Mouse (Mus musculus): ENCODE measurements around the gene Thbd.

Gene Thbd

GRCm38 (mm10) chr2:148421706-148422105 lies 13.7 kb upstream of the Thbd start:
- no peak for DNase-seq (ENCODE audit: low read depth, low spot score)

- DNase-seq (ENCODE audit: low read depth, low spot score): no peak
Observed at GRCm38 (mm10) chr2:148421112-148421511, 13.1 kb upstream of the Thbd start.

GRCm38 (mm10) chr2:148419776-148420175 lies 11.8 kb upstream of the Thbd start:
- DNase-seq (ENCODE audit: low read depth, low spot score): no peak

GRCm38 (mm10) chr2:148419151-148419550 lies 11.2 kb upstream of the Thbd start:
- DNase-seq (ENCODE audit: low read depth, low spot score): no peak

- no peak for DNase-seq (ENCODE audit: low read depth, low spot score)
Observed at GRCm38 (mm10) chr2:148409821-148410220, 1.8 kb upstream of the Thbd start.

GRCm38 (mm10) chr2:148409141-148409540 lies 1.2 kb upstream of the Thbd start:
- DNase-seq (ENCODE audit: low read depth, low spot score): peak; percentile 53

- DNase-seq (ENCODE audit: low read depth, low spot score): peak; percentile 40
Observed at GRCm38 (mm10) chr2:148408761-148409120, 753 bp upstream of the Thbd start.

- peak; percentile 67 for DNase-seq (ENCODE audit: low read depth, low spot score)
Observed at GRCm38 (mm10) chr2:148406971-148407869, 768 bp downstream of the Thbd start.

- DNase-seq (ENCODE audit: low read depth, low spot score): peak; percentile 60
Observed at GRCm38 (mm10) chr2:148406160-148406970, 1.6 kb downstream of the Thbd start.

GRCm38 (mm10) chr2:148404906-148405305 lies 3.1 kb downstream of the Thbd start:
- DNase-seq (ENCODE audit: low read depth, low spot score): no peak

- DNase-seq (ENCODE audit: low read depth, low spot score): no peak
Observed at GRCm38 (mm10) chr2:148402227-148402626, 5.8 kb downstream of the Thbd start.

- no peak for DNase-seq (ENCODE audit: low read depth, low spot score)
Observed at GRCm38 (mm10) chr2:148398901-148399685, 8.9 kb downstream of the Thbd start.

- no peak for DNase-seq (ENCODE audit: low read depth, low spot score)
Observed at GRCm38 (mm10) chr2:148397784-148398100, 10.2 kb downstream of the Thbd start.

- DNase-seq (ENCODE audit: low read depth, low spot score): no peak
Observed at GRCm38 (mm10) chr2:148397015-148397783, 10.8 kb downstream of the Thbd start.

- DNase-seq (ENCODE audit: low read depth, low spot score): no peak
Observed at GRCm38 (mm10) chr2:148396209-148396608, 11.8 kb downstream of the Thbd start.

GRCm38 (mm10) chr2:148395131-148396051 lies 12.6 kb downstream of the Thbd start, which contains the start of gene Sstr4:
Gene Sstr4 (plus strand): TSS chr2:148395344.
- DNase-seq (ENCODE audit: low read depth, low spot score): peak; percentile 65

GRCm38 (mm10) chr2:148393846-148394245 lies 14.1 kb downstream of the Thbd start:
- DNase-seq (ENCODE audit: low read depth, low spot score): no peak

- no peak for DNase-seq (ENCODE audit: low read depth, low spot score)
Observed at GRCm38 (mm10) chr2:148393149-148393548, 14.8 kb downstream of the Thbd start.

- DNase-seq (ENCODE audit: low read depth, low spot score): no peak
Observed at GRCm38 (mm10) chr2:148387652-148388581, 20.1 kb downstream of the Thbd start.
